Mouse (Mus musculus): ENCODE measurements around the gene Olfr223.

DNA sequence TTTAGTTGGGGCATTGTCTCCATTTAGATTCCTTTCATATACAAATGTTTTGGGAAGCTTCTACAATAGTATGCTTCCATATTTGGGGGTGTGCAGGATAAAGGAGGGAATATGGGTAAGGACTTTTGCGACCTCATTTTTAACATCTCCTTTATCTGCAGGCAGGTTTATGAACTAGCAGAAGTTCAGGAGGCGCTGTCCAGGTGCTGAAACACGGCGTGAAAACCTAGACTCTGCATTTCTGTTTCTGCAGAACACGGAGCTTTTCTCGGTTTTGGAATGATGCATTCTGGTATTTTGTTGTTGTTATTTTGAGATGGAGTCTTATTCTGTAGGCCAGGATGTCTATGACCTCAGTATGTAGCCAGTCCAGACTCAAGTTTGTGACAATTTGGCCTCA, 8.6 kb downstream of the Olfr223 start:
- no peak for TF ChIP-seq CTCF (IDR thresholded peaks at IDR 0.05; ENCODE audit: borderline replicate concordance, control insufficient read depth, extremely low read depth, insufficient read depth, low read length, poor library complexity)
- TF ChIP-seq POLR2A (IDR thresholded peaks at IDR 0.05; ENCODE audit: control insufficient read depth, extremely low read depth, insufficient read depth, low read length, poor library complexity): no peak
